Mouse (Mus musculus) kidney, adult 2 months (tissue): Measurements from ENCODE around the gene Rpl6. TPM values are rescaled to one million over a fixed set of nuclear protein-coding genes. Genes with fewer than 3 reads are reported as not detected.
"Not testable (repeated sequence)": the region's sequence is repeated elsewhere in the genome, so short reads cannot be mapped to it uniquely, and the experiment has no call there.

Experiments
- DNase-seq: peaks from one replicate; pipeline ENCODE4 v3.0.0; 2021
- H3K27ac ChIP-seq: fragments of 200-500 bp; 2 replicates; pipeline ENCODE4 v1.5.1; 2012; ENCODE audit warnings: low read depth, low read length, control low read depth, inconsistent platforms; ENCODE audit not compliant: insufficient read depth
- H3K27me3 ChIP-seq: fragments of 200-500 bp; replicated peaks from 2 replicates; pipeline ENCODE4 v1.6.1; 2012; ENCODE audit warnings: mild to moderate bottlenecking, moderate library complexity, low read length, inconsistent platforms; ENCODE audit not compliant: control insufficient read depth, insufficient read depth
- H3K36me3 ChIP-seq: fragments of 200-500 bp; 2 replicates; pipeline ENCODE4 v1.6.1; 2012; ENCODE audit warnings: mild to moderate bottlenecking, moderate library complexity, low read length, inconsistent platforms; ENCODE audit not compliant: control insufficient read depth, insufficient read depth
- H3K4me1 ChIP-seq: fragments of 200-500 bp; 2 replicates; pipeline ENCODE4 v1.6.1; 2011; ENCODE audit warnings: low read length; ENCODE audit not compliant: control insufficient read depth, insufficient read depth
- H3K4me3 ChIP-seq: fragments of 200-500 bp; 2 replicates; pipeline ENCODE4 v1.5.1; 2011; ENCODE audit warnings: mild to moderate bottlenecking, low read depth, low read length, control low read depth; ENCODE audit not compliant: insufficient read depth
- CTCF ChIP-seq: fragments of 200-500 bp; conservative IDR thresholded peaks from 2 replicates; pipeline ENCODE4 v1.5.1; 2011; ENCODE audit warnings: low read depth, mild to moderate bottlenecking, control low read depth, low read length, moderate library complexity, mixed read lengths; ENCODE audit not compliant: insufficient read depth, insufficient read length
- POLR2A ChIP-seq: fragments of 200-500 bp; IDR thresholded peaks from one replicate; pipeline ENCODE4 v1.6.1; 2011; ENCODE audit warnings: low read depth, low read length, control low read depth
- WGBS: fragments of 180-500 bp; shearing (Covaris S2); methylation state at CpG from one replicate; pipeline ENCODE4 v1.1.7; 2018; 5-methylcytosine and 5-hydroxymethylcytosine counted together
- polyA plus RNA-seq: library from polyadenylated mRNA; depleted of rRNA; stranded (reverse); fragments of >200 nt; gene quantifications from 2 replicates; pipeline ENCODE4 v1.2.3, GENCODE M21; 2012

Rpl6 gene
- polyA plus RNA-seq, 1 experiment: 281 TPM

DNA sequence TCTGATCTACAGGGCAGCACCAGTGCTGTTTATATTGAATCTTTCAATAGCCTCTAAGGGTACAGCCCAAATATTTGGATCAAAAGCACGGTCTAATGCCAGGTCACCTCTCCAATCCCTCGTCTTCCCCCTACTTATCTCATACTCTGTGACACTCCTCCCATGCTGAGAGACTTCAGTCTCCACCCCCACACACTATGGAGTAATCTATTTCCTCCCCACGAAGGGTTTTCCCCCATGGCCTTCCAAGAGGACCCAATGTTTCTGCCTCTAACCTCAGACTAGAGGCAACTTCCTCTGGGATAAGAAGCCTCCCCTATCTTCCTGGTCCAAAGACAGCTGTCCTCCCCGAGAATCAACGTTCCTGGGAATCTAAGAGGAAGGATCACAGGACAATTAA, 7.5 kb upstream of the Rpl6 start:
- Histone ChIP-seq H3K4me1 (no peaks in the 10 kb centered on the region; the same call in 1 of the 2 replicates), H3K4me3 (no peak overlapping the region), H3K27me3 (no peaks in the 10 kb centered on the region), H3K27ac (no peak overlapping the region), H3K36me3 (no peaks in the 10 kb centered on the region)
- 35% methylated on average over 5 of the region's 5 CpGs for WGBS
- TF ChIP-seq CTCF (no peak), POLR2A (no peak)
- DNase-seq: no peak

DNA sequence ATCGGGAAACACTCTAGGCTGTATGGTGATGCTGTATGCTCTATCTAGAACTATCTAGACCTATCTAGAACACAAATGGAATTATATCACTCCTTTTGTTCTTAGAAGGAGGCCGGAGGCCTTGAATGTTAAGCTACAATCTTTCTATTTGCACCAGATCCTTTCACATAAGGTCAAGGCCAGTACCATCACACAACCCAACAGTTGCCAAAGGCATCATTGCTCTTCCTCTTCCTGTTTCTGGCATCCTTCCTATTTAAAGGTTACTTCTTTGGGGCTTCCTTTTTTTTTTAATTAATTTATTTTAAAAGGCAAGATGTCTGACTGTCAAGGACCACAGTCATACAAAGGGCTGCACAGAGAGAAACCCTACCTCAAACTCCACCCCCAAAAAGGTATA, 6.9 kb upstream of the Rpl6 start:
- Histone ChIP-seq H3K27ac (no peak overlapping the region), H3K4me1 (no peaks in the 10 kb centered on the region; the same call in 1 of the 2 replicates), H3K27me3 (no peaks in the 10 kb centered on the region), H3K36me3 (no peaks in the 10 kb centered on the region), H3K4me3 (no peak overlapping the region)
- 60% methylated on average over 2 of the region's 2 CpGs for WGBS
- no peak for DNase-seq
- no peak for TF ChIP-seq CTCF
- TF ChIP-seq POLR2A: no peak

DNA sequence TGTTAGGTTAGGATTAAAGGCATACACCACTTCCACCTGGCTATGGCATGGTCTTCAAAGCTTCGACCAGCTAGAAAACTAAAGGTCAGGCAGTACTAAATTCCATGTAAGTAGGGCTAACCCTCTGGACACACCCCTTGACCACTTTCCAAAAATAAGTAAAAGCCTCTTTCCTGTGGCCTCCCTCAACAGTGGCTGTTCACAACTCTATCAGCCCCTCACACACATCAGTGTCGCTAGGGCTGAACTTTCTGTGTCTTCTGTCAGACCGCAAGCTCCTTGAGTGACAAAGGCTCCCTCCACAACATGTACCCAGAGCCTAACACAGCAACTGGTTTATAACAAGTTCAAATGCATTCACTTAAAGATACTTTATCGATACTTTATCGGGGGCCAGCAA, 5.9 kb upstream of the Rpl6 start:
- WGBS: 81% methylated on average over 5 of the region's 5 CpGs
- no peak for DNase-seq
- Histone ChIP-seq H3K4me3 (no peak overlapping the region), H3K27me3 (no peaks in the 10 kb centered on the region), H3K27ac (no peak overlapping the region), H3K4me1 (no peaks in the 10 kb centered on the region; the same call in 1 of the 2 replicates), H3K36me3 (no peaks in the 10 kb centered on the region)
- TF ChIP-seq POLR2A (no peak), CTCF (no peak)

DNA sequence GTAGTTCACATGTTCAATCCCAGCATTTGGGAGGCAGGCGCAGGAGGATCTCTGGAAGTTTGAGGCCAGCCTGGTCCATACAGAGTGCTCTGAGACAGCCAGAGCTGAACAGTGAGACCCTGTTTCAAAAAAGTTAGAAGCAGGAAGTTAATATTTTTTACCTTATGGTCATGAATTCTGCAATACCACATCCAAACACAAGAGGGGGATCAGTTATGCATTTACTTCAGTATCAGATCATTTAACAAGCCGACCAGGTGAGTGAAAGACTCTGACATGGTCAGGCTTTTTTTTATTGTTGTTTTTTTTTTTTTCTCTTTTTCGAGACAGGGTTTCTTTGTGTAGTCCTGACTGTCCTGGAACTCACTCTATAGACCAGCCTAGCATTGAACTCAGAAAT, 2.5 kb upstream of the Rpl6 start:
- WGBS: 36% methylated on average over 3 of the region's 3 CpGs
- no peak overlapping the region for H3K27ac ChIP-seq
- H3K36me3 ChIP-seq: peaks cover 3% of the 10 kb centered on the region
- no peak overlapping the region for H3K4me3 ChIP-seq
- peaks cover 4% of the 10 kb centered on the region; the same call in 1 of the 2 replicates for H3K4me1 ChIP-seq
- TF ChIP-seq CTCF (0 out of 2 replicates have a peak, but pooled peaks have one; percentile 10), POLR2A (no peak)
- peak; percentile 70 for DNase-seq
- H3K27me3 ChIP-seq: no peaks in the 10 kb centered on the region

DNA sequence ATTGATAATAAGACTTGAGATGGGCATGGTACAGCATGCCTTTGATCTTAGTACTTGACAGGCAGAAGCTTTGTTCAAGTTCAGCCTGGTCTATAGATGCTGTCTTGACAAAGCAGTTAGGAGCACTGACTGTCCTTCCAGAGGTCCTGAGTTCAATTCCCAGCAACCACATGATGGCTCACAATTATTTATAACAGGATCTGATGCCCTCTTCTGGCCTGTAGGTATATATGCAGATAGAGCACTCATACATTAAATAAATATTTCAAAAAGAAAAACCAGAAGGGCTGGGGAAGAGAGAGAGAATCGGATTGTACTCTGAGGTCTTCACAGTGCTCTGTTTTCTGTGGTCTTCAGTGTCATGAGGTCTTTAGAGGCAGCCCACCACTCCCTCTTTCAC, 1.8 kb upstream of the Rpl6 start:
- Histone ChIP-seq H3K4me1 (peaks cover 4% of the 10 kb centered on the region; the same call in 1 of the 2 replicates), H3K27me3 (no peaks in the 10 kb centered on the region), H3K36me3 (peaks cover 5% of the 10 kb centered on the region), H3K4me3 (no peak overlapping the region), H3K27ac (no peak overlapping the region)
- 76% methylated on average over 1 of the region's 1 CpGs for WGBS
- no peak for DNase-seq
- no peak for TF ChIP-seq POLR2A
- no peak for TF ChIP-seq CTCF

DNA sequence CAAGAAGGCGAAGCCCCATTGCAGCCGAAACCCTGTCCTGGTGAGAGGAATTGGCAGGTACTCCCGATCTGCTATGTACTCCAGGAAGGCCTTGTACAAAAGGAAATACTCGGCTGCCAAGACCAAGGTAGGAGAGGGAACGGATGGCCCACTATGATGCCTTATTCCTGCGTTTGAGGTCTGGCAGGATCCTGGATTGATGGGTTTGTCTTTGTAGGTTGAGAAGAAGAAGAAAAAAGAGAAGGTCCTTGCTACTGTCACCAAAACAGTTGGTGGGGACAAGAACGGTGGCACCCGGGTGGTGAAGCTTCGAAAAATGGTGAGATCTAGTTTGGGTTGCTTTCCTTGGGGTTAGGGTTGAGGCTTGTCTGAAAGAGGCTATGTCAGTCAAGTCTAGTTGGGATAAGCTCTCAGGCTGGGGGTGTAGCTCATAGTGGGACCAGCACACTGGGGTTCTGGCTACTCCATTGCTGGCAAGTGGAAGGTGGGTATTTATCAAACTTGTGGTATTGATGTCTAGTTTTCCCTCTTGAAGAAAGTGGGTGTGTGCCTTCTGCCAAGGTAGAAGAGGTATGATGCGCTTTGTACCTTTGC, 1.4 kb downstream of the Rpl6 start:
- 55% methylated on average over 9 of the region's 10 CpGs for WGBS
- H3K36me3 ChIP-seq: peaks cover 14% of the 10 kb centered on the region
- not testable (repeated sequence) for H3K27ac ChIP-seq, DNase-seq, H3K4me3 ChIP-seq, H3K27me3 ChIP-seq, H3K4me1 ChIP-seq

DNA sequence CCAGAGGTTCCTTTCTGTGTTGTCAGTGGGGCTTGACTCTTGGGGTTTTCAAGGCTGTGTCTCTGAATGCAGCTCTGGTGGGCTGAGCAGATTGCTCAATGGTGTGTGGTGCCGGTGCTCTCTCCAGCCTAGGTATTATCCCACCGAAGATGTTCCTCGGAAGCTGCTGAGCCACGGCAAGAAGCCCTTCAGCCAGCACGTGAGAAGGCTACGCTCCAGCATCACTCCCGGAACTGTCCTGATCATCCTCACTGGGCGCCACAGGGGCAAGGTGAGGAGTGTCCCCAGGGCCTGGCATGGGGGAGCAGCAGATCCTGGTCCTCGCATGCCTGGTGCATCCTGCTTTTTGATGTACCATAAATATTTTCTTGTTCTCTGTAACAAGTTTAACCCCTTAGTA, 2.3 kb downstream of the Rpl6 start:
- no peak for DNase-seq
- H3K4me1 ChIP-seq: peaks cover 4% of the 10 kb centered on the region; the same call in 1 of the 2 replicates
- TF ChIP-seq CTCF (no peak), POLR2A (no peak)
- no peak overlapping the region for H3K4me3 ChIP-seq
- H3K36me3 ChIP-seq: peaks cover 14% of the 10 kb centered on the region
- H3K27ac ChIP-seq: no peak overlapping the region
- no peaks in the 10 kb centered on the region for H3K27me3 ChIP-seq
- WGBS: 56% methylated on average over 9 of the region's 9 CpGs
